Mouse (Mus musculus): ENCODE measurements around the gene Tbl1x. TPM values are rescaled to one million over a fixed set of nuclear protein-coding genes. Genes with fewer than 3 reads are reported as not detected.

Tbl1x gene
- polyA plus RNA-seq, 1 experiment: 33.9 TPM

DNA sequence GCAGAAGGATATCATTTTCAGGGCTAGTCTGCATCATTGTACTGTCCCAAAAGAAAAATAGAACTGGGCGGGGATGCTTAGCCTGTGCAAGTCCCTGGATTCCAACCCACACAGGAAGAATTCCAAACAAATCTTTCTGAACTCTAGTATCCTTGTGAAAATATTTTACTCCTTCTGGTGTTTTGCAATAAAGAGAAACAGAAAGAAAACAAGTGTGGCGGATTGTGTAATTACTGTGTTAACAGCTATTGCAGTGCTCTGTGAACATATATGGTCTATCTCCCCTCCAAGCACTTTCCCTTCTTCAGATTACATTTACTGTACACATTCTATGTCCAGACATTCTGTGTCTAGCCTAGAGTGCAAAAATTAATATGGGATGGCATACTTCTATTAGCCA lies 119.6 kb downstream of the Tbl1x start:
- H3K4me3 ChIP-seq (ENCODE audit: insufficient read depth, poor library complexity, severe bottlenecking): no peak overlapping the region
- TF ChIP-seq CTCF (IDR thresholded peaks at IDR 0.05; ENCODE audit: control insufficient read depth, insufficient read depth, insufficient read length) (no peak), USF1 (IDR thresholded peaks at IDR 0.05; ENCODE audit: low read depth) (no peak), FOSL1 (IDR thresholded peaks at IDR 0.05; ENCODE audit: insufficient read depth, low read length, poor library complexity, severe bottlenecking) (no peak), MYOG (IDR thresholded peaks at IDR 0.05; ENCODE audit: control insufficient read depth, extremely low read depth, insufficient read length) (no peak), CEBPB (IDR thresholded peaks at IDR 0.05; ENCODE audit: low read depth) (no peak), MAX (IDR thresholded peaks at IDR 0.05) (no peak), MYOD1 (IDR thresholded peaks at IDR 0.05; ENCODE audit: control insufficient read depth, insufficient read length, low read depth) (no peak)
- no peaks in the 10 kb centered on the region for H3K27me3 ChIP-seq (ENCODE audit: control insufficient read depth, insufficient read depth, insufficient read length)
- no peak overlapping the region for H3ac ChIP-seq (ENCODE audit: control insufficient read depth, insufficient read length, low read depth)
- H3K79me3 ChIP-seq (ENCODE audit: low read depth): peaks cover 44% of the 10 kb centered on the region
- peaks cover 3% of the 10 kb centered on the region for H3K36me3 ChIP-seq (ENCODE audit: control insufficient read depth, insufficient read depth)
- peaks cover 87% of the 10 kb centered on the region for H3K79me2 ChIP-seq (ENCODE audit: control insufficient read depth, insufficient read depth)

DNA sequence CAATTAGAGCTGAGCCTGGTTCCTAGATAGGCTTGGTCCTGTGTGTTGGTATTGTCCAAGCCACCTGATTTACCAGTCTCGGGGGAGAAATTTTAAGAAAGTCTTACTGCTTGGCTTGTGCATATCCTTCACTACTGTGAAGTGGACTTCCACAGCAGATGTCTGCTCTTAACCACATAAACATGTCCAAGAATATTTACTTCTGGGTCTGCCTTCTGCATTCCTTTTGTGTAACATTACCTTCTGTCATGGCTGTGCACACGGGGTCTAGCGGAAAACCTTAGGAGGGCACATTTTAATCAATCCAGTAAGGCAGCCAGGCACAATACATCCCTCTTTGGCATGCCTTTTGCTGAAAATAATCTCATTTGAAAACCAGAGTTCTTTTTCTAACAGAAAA lies 125.7 kb downstream of the Tbl1x start:
- H3K4me3 ChIP-seq (ENCODE audit: insufficient read depth, poor library complexity, severe bottlenecking): no peak overlapping the region
- no peaks in the 10 kb centered on the region for H3K27me3 ChIP-seq (ENCODE audit: control insufficient read depth, insufficient read depth, insufficient read length)
- TF ChIP-seq MYOD1 (IDR thresholded peaks at IDR 0.05; ENCODE audit: control insufficient read depth, insufficient read length, low read depth) (no peak), CEBPB (IDR thresholded peaks at IDR 0.05; ENCODE audit: low read depth) (no peak), MYOG (IDR thresholded peaks at IDR 0.05; ENCODE audit: control insufficient read depth, extremely low read depth, insufficient read length) (no peak), MAX (IDR thresholded peaks at IDR 0.05) (no peak), USF1 (IDR thresholded peaks at IDR 0.05; ENCODE audit: low read depth) (no peak), FOSL1 (IDR thresholded peaks at IDR 0.05; ENCODE audit: insufficient read depth, low read length, poor library complexity, severe bottlenecking) (no peak), CTCF (IDR thresholded peaks at IDR 0.05; ENCODE audit: control insufficient read depth, insufficient read depth, insufficient read length) (no peak)
- H3K79me3 ChIP-seq (ENCODE audit: low read depth): peaks cover 14% of the 10 kb centered on the region
- no peak overlapping the region for H3ac ChIP-seq (ENCODE audit: control insufficient read depth, insufficient read length, low read depth)
- H3K79me2 ChIP-seq (ENCODE audit: control insufficient read depth, insufficient read depth): peaks cover 26% of the 10 kb centered on the region
- peaks cover 3% of the 10 kb centered on the region for H3K36me3 ChIP-seq (ENCODE audit: control insufficient read depth, insufficient read depth)

DNA sequence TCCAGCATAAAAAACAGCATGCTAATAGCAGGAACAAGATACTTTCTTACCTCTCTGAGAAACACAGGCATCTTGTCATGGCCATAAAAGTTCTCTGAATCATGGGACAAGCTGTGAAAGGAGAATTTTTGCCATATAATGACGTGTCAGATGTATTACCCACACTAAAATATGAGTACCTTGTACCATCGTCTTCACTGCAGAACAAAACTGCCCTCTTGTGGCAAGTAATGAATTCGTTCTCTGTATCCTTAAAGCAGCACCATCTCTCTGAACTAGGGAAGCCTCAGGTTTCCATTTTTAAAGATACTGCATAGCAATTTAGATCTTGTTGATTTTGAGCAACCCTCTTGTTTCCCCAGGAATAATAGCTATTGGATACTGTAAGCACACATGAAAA lies 127.3 kb downstream of the Tbl1x start:
- TF ChIP-seq MAX (IDR thresholded peaks at IDR 0.05) (no peak), MYOD1 (IDR thresholded peaks at IDR 0.05; ENCODE audit: control insufficient read depth, insufficient read length, low read depth) (no peak), MYOG (IDR thresholded peaks at IDR 0.05; ENCODE audit: control insufficient read depth, extremely low read depth, insufficient read length) (no peak)
- peaks cover 11% of the 10 kb centered on the region for H3K36me3 ChIP-seq (ENCODE audit: control insufficient read depth, insufficient read depth)
- H3K79me2 ChIP-seq (ENCODE audit: control insufficient read depth, insufficient read depth): peaks cover 10% of the 10 kb centered on the region
- H3K27me3 ChIP-seq (ENCODE audit: control insufficient read depth, insufficient read depth, insufficient read length): no peaks in the 10 kb centered on the region
- peaks cover 10% of the 10 kb centered on the region for H3K79me3 ChIP-seq (ENCODE audit: low read depth)
- H3K4me3 ChIP-seq (ENCODE audit: insufficient read depth, poor library complexity, severe bottlenecking): no peak overlapping the region
- no peak overlapping the region for H3ac ChIP-seq (ENCODE audit: control insufficient read depth, insufficient read length, low read depth)

DNA sequence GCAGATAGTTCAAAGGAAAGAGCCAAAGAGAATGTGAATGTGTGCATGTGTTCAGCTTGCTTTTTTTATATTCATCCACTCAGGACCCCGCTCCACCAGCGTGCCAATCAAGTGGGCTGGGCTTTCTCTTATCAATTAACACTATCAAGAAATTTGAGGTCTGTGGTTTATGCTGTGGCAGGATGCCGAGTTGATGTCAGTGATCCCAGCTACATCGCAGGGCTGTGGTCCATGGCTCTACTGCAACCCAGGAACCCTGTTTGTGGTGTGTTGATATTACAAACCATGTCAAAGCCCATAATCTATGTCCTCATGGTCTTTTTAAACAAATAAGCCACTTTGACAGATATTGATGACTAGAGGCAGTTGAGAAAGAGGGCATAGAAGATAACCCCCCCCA lies 129.5 kb downstream of the Tbl1x start:
- Histone ChIP-seq H3K79me2 (ENCODE audit: control insufficient read depth, insufficient read depth) (no peaks in the 10 kb centered on the region), H3K27me3 (ENCODE audit: control insufficient read depth, insufficient read depth, insufficient read length) (no peaks in the 10 kb centered on the region), H3K79me3 (ENCODE audit: low read depth) (peaks cover 10% of the 10 kb centered on the region), H3K4me3 (ENCODE audit: insufficient read depth, poor library complexity, severe bottlenecking) (no peak overlapping the region), H3ac (ENCODE audit: control insufficient read depth, insufficient read length, low read depth) (no peak overlapping the region), H3K36me3 (ENCODE audit: control insufficient read depth, insufficient read depth) (peaks cover 11% of the 10 kb centered on the region)
- TF ChIP-seq MYOG (IDR thresholded peaks at IDR 0.05; ENCODE audit: control insufficient read depth, extremely low read depth, insufficient read length) (no peak), CTCF (IDR thresholded peaks at IDR 0.05; ENCODE audit: control insufficient read depth, insufficient read depth, insufficient read length) (no peak)

DNA sequence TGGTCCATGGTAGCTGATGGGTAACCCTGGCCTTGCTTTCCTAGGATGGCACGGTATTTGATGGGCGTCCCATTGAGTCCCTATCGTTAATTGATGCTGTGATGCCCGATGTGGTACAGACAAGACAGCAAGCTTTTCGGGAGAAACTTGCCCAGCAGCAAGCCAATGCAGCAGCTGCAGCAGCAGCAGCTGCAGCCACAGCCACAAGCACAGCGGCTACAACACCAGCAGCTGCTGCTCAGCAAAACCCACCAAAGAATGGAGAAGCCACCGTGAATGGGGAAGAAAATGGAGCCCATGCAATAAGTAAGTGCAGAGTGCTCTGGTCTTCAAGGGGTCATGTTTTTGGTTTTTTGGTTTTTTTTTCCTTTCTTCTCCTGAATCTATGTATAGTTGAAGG lies 135.4 kb downstream of the Tbl1x start:
- Histone ChIP-seq H3K4me3 (ENCODE audit: insufficient read depth, poor library complexity, severe bottlenecking) (no peak overlapping the region), H3K27me3 (ENCODE audit: control insufficient read depth, insufficient read depth, insufficient read length) (no peaks in the 10 kb centered on the region), H3K79me2 (ENCODE audit: control insufficient read depth, insufficient read depth) (no peaks in the 10 kb centered on the region), H3K36me3 (ENCODE audit: control insufficient read depth, insufficient read depth) (peaks cover 40% of the 10 kb centered on the region), H3K79me3 (ENCODE audit: low read depth) (no peaks in the 10 kb centered on the region), H3ac (ENCODE audit: control insufficient read depth, insufficient read length, low read depth) (no peak overlapping the region)
- TF ChIP-seq MAX (IDR thresholded peaks at IDR 0.05) (no peak), USF1 (IDR thresholded peaks at IDR 0.05; ENCODE audit: low read depth) (no peak), FOSL1 (IDR thresholded peaks at IDR 0.05; ENCODE audit: insufficient read depth, low read length, poor library complexity, severe bottlenecking) (no peak), MYOG (IDR thresholded peaks at IDR 0.05; ENCODE audit: control insufficient read depth, extremely low read depth, insufficient read length) (no peak), CEBPB (IDR thresholded peaks at IDR 0.05; ENCODE audit: low read depth) (no peak), CTCF (IDR thresholded peaks at IDR 0.05; ENCODE audit: control insufficient read depth, insufficient read depth, insufficient read length) (no peak), MYOD1 (IDR thresholded peaks at IDR 0.05; ENCODE audit: control insufficient read depth, insufficient read length, low read depth) (no peak)

DNA sequence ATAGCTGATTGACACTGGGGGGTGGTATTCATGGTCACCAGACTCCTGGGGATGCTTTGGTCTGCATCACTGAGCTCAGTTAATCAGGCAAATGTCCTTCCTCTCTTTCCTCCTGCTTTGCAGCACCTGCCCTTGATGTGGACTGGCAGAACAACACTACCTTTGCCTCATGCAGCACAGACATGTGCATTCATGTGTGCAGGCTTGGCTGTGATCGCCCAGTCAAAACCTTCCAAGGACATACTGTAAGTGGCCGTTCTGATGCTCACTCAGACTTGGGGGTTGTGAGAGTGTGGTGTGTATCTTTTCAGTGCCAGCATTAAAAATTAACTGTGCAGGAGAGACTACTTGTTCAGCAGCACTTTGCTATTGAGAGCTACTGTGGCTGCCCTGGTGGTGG lies 139.4 kb downstream of the Tbl1x start:
- Histone ChIP-seq H3ac (ENCODE audit: control insufficient read depth, insufficient read length, low read depth) (no peak overlapping the region), H3K4me3 (ENCODE audit: insufficient read depth, poor library complexity, severe bottlenecking) (no peak overlapping the region), H3K79me2 (ENCODE audit: control insufficient read depth, insufficient read depth) (no peaks in the 10 kb centered on the region), H3K79me3 (ENCODE audit: low read depth) (no peaks in the 10 kb centered on the region), H3K36me3 (ENCODE audit: control insufficient read depth, insufficient read depth) (peaks cover 49% of the 10 kb centered on the region), H3K27me3 (ENCODE audit: control insufficient read depth, insufficient read depth, insufficient read length) (no peaks in the 10 kb centered on the region)
- TF ChIP-seq USF1 (IDR thresholded peaks at IDR 0.05; ENCODE audit: low read depth): no peak
- no peak for TF ChIP-seq MAX (IDR thresholded peaks at IDR 0.05)

All from C2C12 (cell line).